Mouse (Mus musculus): ENCODE data around the gene Nrip1.

Gene Nrip1

GRCm38 (mm10) chr16:76371614-76371917 is 2.1 kb downstream of the Nrip1 start:
- no peak for DNase-seq

- DNase-seq, result no peak
Measured at GRCm38 (mm10) chr16:76370716-76371613, 2.7 kb downstream of the Nrip1 start.

- peak; percentile 57 for DNase-seq
Measured at GRCm38 (mm10) chr16:76370041-76370715, 3.4 kb downstream of the Nrip1 start.

DNA sequence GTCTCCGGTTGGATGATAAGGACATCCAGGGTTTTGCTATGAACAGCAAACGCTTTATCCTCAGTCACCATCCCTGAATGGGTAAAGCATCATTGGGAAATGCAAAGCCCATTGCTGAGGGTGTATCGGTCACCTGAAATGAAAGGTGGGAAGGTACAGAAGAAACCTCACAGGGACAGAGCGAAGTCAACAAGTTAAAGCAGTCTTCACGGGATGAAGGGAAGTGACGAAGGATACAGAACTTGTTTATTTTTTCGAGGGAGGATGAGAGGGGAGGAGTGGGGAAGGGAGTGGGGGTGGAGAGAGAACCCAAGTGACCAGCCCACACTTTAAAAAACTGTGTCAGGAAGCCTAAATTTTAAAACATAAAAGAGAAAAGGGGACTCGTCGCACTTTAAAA is 4.4 kb downstream of the Nrip1 start:
- DNase-seq, result no peak

- DNase-seq, result no peak
Measured at GRCm38 (mm10) chr16:76367261-76367908, 6.2 kb downstream of the Nrip1 start.

DNA sequence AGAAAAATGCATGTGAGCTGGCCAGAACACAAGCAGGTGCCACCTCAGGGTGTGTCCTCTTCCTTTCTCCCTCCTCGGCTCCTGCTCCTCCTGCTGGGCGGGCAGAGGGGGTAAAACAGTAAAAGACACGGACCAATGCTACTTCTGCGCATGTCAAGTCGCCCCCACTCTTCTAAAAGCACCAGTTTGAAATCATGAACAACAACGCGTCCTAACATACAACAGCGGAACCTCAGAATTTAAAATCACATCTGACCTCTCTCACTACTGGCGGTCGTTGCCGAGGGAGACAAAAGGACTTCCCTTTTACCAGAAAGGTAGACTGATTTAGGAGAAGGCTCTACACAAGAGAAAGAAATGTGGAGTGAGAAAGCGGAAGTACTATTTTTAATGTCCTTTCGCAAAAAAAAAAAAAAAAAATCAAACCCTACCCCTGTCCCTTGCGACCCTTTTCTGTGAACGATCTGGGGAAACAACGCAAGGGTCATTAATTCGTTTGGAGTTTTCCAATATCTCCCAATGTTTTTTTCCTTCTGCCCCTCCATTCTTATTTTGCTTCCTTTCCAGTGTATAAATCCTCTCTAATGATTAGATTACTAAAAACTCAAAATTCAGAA is 7.7 kb downstream of the Nrip1 start:
- DNase-seq, result no peak

- DNase-seq, result no peak
Measured at GRCm38 (mm10) chr16:76365237-76365636, 8.4 kb downstream of the Nrip1 start.

- DNase-seq, result no peak
Measured at GRCm38 (mm10) chr16:76363641-76364040, 10.0 kb downstream of the Nrip1 start.

DNA sequence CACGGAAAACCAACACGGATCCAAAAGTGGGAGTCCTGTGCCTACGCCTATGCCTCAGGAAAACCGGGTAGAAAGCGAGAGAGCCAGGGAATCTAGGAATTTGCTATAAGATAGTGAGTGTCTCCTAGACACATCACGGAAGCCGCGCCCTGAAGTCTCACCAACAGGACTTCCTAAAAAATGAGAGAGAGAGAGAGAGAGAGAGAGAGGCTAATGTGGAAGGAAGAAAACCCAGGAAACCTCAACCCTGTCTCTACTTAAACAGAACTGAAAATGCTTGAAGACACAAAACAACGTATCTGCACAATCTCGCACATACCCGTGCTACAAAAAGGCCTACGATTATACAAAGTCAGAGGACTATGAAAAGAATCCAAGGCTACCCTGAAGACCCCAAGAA is 10.6 kb downstream of the Nrip1 start:
- no peak for DNase-seq

- DNase-seq, result no peak
Measured at GRCm38 (mm10) chr16:76360441-76360840, 13.2 kb downstream of the Nrip1 start.

DNA sequence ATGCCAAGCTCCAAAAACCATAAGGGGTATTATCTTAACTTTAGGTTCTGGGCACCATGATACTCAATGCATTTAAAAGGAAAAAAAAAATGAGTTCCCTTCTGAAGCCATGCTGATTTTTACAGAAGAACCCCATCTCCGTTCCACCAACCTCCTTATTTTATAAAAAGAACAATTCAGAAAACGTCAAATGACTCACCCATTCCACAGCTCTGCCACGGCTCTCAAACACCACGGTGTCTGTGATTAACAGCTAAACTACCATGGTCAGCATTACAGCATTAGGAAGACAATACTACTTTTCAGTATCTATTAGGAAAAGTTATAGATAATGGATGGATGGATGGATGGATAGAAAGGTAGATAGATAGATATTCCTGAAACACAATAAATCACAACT is 14.9 kb downstream of the Nrip1 start:
- DNase-seq, result no peak

GRCm38 (mm10) chr16:76358128-76358748 is 15.4 kb downstream of the Nrip1 start:
- DNase-seq, result no peak

GRCm38 (mm10) chr16:76357155-76357554 is 16.5 kb downstream of the Nrip1 start:
- no peak for DNase-seq

GRCm38 (mm10) chr16:76355947-76356550 is 17.6 kb downstream of the Nrip1 start:
- no peak for DNase-seq

- DNase-seq, result no peak
Measured at GRCm38 (mm10) chr16:76355267-76355666, 18.4 kb downstream of the Nrip1 start.

DNA sequence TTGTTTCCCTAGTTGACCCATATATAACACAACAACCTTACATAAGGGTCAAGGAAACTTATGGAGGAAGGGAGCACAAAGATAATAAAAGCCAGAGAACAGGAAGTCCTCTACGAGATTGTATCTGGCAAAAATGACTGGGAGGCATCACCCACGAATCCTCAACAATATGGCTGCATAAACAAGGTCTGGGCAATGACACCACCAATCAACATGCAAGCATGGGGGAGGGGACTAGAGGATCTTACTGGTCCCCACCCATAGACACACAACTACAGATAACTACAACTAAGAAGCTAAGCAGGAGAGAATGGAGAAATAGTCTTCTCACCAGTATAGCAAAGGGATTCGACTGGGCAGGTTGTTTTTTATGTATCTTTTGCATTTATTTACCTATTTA is 18.8 kb downstream of the Nrip1 start:
- DNase-seq, result no peak

GRCm38 (mm10) chr16:76354289-76354688 is 19.3 kb downstream of the Nrip1 start:
- no peak for DNase-seq

DNA sequence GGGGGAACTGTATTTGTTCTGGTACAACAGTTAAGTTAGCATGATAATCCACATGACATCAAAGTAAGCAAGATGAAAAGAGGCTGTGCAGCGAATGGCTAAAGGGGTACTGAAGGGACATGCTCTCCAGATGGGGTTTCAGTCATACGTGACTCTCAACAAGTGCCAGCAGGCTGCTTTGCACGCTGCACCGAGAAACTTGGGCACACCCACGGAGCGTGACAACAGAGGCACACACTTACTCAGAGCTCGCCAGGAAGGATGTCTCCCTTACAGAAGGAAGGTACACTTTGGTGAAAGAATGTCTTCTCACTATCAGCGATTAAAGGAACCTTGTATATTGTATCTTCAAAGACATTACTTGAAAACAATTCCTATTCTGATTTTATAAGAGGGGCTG is 22.7 kb downstream of the Nrip1 start:
- no peak for DNase-seq

- no peak for DNase-seq
Measured at GRCm38 (mm10) chr16:76349053-76349452, 24.6 kb downstream of the Nrip1 start.

- no peak for DNase-seq
Measured at GRCm38 (mm10) chr16:76347719-76348421, 25.8 kb downstream of the Nrip1 start.

GRCm38 (mm10) chr16:76346371-76346770 is 27.3 kb downstream of the Nrip1 start:
- DNase-seq, result no peak
